Mouse (Mus musculus): ENCODE results near the gene Smarcc1.

DNA sequence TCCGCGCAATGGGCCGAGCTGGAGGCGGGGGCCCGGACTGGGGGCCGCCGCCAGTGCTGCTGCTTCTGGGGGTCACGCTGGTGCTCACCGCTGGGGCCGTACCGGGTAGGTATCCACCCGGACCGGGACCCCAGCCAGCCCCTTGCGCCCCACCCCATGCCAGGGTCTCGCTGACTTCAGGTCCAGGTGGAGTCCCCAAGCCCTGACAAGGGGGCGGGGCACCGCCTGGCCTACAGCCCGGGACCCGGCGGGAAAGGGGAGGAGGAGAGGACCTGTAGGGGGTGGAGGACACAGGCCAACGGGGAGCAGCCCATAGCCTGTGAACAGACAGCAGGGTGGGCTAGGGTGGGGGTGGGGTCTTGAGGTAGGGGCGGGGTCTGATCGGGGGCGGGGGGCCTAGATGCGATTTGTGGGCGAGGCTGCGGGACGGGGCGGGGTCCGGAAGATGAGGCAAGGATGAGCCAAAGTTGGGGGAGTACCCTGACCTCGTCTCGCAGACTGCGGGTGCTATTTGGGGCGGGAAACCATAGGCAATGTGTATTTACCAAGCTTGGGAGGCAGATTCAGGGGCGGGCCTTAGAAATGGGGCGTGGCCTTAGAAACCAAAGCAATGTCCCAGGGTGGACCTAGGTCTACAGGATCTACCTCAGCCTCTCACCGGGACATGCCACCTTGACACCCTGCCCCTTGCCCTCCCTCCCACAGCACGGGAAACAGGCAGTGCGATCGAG lies 128.2 kb downstream of the Smarcc1 start:
- TF ChIP-seq CTCF (IDR thresholded peaks at IDR 0.05; ENCODE audit: low read depth, low read length) = no peak
- no peak for TF ChIP-seq GATA2 (IDR thresholded peaks at IDR 0.05; ENCODE audit: borderline replicate concordance, low read depth, low read length)
- no peak for TF ChIP-seq GATA1 (IDR thresholded peaks at IDR 0.05; ENCODE audit: borderline replicate concordance, low read length)
- no peak for TF ChIP-seq POLR2AphosphoS5 (IDR thresholded peaks at IDR 0.05; ENCODE audit: insufficient replicate concordance, low read depth, low read length)

Measured in G1E (cell line).